Mouse (Mus musculus): Measurements from ENCODE around the gene Rem2.
A peak's percentile ranks its signal among the peaks of the same experiment; 100 is the strongest.

Rem2 gene

GRCm38 (mm10) chr14:54475941-54476844 lies at the start of gene Rem2:
Gene Rem2, plus strand, starts transcription at chr14:54476100.
- no peak for DNase-seq (ENCODE audit: extremely low read depth, insufficient read length, low spot score)

- peak; percentile 96 for DNase-seq (ENCODE audit: extremely low read depth, insufficient read length, low spot score)
Observed at GRCm38 (mm10) chr14:54426689-54427398, 49.1 kb upstream of the Rem2 start, which contains the start of gene Mrpl52. Gene Mrpl52, plus strand, starts transcription at chr14:54426909.

DNA sequence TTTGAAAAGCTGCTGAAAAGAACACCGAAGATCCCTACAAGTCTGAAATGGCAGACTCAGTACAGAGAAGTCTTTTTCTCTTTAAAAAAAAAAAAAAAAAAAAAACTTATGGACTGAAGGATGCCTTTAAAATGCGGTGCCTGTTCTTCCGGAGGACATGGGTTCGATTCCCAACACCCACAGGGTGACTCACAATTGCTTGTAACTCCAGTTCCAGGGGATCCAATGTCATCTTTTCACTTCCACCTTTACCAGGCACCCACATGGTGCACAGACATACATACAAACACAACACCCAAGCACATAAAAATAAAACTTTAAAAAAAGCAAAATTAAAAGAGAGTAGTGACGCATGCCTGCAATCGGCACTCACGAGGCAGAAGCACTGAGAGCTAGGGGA lies 48.2 kb upstream of the Rem2 start:
- no peak for DNase-seq (ENCODE audit: extremely low read depth, insufficient read length, low spot score)

DNA sequence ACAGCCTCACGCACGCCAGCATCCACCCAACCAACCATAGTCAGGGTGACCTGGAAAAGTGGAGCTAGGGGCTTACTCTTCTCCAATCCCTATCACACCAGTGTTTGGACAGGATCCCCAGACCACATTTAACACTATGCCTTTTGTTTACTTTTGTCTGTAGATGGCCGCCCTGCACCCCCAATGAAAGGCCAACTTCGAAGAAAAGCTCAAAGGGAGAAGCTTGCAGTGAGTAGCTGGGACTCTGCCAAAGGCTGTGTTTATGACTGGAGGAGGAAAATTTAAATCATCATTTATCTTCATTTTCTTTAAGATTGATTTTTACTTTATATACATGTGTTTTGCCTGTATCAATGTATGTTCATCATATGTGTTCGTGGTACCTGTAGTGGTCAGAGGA lies 47.5 kb upstream of the Rem2 start:
- DNase-seq (ENCODE audit: extremely low read depth, insufficient read length, low spot score): no peak

- no peak for DNase-seq (ENCODE audit: extremely low read depth, insufficient read length, low spot score)
Observed at GRCm38 (mm10) chr14:54429332-54430093, 46.4 kb upstream of the Rem2 start.

- DNase-seq (ENCODE audit: extremely low read depth, insufficient read length, low spot score): no peak
Observed at GRCm38 (mm10) chr14:54430406-54431145, 45.3 kb upstream of the Rem2 start.

- peak; percentile 83 for DNase-seq (ENCODE audit: extremely low read depth, insufficient read length, low spot score)
Observed at GRCm38 (mm10) chr14:54431334-54432077, 44.4 kb upstream of the Rem2 start, which contains the start of gene Mmp14. Gene Mmp14, plus strand, starts transcription at chr14:54431612.

DNA sequence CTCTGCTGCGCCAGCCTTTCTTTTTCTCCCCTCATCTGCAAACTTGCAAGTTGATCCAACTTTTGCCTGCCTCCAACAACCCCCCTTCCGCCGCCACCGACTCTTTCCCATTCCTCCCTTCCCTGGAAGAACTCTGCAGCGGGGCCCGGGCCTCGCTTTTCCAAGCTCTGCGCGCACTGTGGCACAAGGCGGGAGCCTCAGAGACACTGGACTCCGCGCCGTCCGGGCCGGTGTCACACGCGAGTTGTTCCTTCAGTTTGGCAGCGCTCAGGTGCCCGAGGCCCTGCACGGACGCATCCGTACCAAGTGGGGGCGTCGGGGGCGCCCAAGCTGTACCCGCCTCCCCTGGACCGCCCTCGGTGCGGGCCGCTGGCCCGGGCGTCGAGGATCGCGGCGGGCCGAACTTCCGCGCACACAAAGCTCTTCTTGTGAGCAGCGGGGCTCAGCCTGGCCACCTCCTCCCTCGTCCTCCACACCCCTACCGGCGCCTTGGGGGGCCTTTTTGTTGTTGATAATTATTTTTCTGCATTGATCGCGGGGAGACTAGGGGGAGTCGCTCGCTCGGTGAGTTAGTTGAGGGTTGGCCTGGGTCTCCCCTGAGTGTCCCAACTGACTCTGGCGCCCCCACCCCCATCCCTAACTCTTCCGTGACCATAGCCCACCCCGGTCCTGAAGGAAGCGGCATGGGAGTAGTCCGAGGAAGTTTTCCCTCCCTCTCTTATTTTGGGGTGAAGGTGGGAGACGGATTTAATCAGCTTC lies 43.6 kb upstream of the Rem2 start:
- DNase-seq (ENCODE audit: extremely low read depth, insufficient read length, low spot score): peak; percentile 82

DNA sequence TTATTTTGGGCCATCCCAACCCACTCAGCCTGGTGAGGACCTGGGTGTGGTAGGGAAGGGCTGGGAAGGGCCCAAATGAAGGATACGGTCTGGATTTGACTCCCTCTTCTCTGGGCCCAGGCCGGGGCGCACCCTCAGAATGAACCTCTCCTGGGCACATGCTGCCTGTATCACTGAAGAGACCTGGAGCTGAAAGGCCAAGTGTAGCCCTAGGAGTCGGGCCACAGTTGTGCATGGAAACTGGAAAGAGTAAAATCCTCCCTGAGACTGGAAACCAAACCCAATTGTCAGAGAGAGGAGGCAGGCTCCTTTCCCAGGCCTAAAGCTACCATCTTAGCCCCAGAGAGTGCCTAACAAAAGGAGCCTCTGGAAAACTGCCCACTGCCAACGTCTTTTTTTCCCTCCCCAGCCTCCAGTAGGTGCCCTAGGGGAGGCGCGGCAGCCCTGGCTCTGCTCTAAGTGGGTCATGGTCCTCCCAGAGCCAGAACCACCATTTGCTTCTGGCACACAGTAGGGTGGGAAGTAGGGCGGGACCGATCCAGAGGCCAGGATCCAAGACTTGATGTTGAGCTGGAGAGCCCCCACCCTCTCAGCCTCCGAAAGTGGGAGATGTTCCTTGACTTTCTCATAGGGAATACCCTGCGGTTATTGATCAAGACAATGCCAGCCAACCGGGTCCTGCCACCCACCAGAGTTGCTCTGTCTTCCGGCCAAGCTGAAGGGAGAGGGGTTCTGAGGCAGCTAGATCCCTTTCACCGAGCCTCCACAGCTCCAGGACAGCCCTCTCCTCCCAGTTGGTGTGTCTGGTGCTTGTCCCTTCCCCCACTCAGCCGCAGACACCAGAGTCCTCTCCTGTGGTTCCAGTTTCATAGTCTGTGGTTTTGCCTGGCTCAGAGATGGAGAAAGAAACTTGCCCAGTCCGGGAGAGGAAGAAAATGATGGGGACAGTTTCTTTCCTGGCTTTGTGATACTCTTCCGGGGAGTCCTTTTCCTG lies 42.8 kb upstream of the Rem2 start:
- DNase-seq (ENCODE audit: extremely low read depth, insufficient read length, low spot score): peak; percentile 83

GRCm38 (mm10) chr14:54433941-54434531 lies 41.9 kb upstream of the Rem2 start:
- DNase-seq (ENCODE audit: extremely low read depth, insufficient read length, low spot score): no peak

DNA sequence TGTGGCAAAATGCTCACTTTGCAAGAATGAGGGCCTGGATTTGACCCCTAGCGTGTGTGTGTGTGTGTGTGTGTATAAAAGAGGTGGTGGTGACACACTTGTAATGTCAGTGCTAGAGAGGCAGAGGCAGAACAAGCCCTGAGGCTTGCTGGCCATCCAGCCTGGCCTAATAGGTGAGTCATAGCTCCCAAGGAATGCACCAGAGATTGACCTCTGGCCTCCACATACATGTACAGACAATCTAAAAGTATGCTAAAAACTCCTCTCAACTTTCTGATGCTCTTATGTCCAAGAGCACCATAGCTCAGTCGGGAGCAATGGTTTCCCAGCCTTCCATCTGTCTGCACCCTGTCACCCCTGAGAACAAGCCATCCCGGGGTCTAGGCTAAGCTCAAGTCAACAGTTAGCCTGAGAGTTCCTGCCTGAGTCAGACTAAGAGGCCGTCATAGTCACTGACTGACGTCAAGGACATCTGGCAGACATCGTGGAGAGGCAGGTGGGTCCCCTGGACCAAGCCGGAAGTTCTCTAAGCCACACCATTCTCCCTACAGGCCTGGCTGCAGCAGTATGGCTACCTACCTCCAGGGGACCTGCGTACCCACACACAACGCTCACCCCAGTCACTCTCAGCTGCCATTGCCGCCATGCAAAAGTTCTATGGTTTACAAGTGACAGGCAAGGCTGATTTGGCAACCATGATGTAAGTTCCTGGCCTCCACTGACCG lies 40.5 kb upstream of the Rem2 start:
- peak; percentile 78 for DNase-seq (ENCODE audit: extremely low read depth, insufficient read length, low spot score)

DNA sequence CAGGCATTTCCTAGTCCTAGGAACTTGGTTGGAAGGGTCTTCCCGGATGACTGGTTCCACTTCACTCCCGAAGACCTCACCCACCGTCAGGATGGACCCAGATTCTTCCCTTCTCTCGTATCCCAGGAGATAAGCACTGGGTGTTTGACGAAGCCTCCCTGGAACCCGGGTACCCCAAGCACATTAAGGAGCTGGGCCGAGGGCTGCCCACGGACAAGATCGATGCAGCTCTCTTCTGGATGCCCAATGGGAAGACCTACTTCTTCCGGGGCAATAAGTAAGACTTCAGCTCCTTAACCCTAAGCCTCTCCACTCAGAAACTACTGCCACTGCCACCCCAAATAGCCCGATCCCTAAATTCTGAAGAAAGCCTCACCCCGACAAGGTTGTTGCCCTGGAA lies 36.7 kb upstream of the Rem2 start:
- no peak for DNase-seq (ENCODE audit: extremely low read depth, insufficient read length, low spot score)

DNA sequence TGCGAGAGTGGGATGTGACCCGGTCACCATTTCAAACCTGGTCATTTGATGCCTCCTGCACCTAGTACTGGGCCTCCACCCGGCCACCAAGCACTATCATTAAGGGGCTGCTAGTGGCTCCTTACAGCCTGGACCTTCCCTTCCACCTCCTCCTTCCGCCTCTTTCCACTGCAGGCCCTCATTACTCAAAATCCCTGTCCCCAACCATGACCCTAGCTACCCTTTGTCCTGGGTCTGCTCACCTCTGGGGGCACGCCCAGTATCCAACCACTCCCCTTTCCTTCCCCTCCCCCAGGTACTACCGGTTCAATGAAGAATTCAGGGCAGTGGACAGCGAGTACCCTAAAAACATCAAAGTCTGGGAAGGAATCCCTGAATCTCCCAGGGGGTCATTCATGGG lies 36.3 kb upstream of the Rem2 start:
- no peak for DNase-seq (ENCODE audit: extremely low read depth, insufficient read length, low spot score)

- DNase-seq (ENCODE audit: extremely low read depth, insufficient read length, low spot score): no peak
Observed at GRCm38 (mm10) chr14:54440538-54440937, 35.4 kb upstream of the Rem2 start.

- DNase-seq (ENCODE audit: extremely low read depth, insufficient read length, low spot score): no peak
Observed at GRCm38 (mm10) chr14:54441365-54441764, 34.5 kb upstream of the Rem2 start.

DNA sequence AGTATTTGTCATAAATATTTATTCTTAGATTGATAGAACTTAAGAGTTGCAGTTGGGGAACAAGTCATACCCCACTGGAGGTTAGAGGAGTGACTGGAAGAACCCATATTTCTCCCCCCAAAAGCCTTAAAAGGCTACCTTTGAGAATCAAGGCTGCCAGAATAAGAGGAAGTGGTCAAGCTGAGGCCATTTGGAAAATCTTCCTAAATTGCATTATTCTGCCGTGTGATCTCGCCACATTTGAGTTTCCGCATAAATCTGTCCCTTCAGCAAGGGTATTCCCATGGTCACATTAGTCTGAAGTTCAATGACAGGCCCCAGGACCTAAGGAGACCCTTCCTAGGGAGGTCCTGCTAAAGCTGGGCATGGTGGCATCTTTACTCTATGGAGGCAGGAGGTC lies 33.4 kb upstream of the Rem2 start:
- DNase-seq (ENCODE audit: extremely low read depth, insufficient read length, low spot score): no peak

DNA sequence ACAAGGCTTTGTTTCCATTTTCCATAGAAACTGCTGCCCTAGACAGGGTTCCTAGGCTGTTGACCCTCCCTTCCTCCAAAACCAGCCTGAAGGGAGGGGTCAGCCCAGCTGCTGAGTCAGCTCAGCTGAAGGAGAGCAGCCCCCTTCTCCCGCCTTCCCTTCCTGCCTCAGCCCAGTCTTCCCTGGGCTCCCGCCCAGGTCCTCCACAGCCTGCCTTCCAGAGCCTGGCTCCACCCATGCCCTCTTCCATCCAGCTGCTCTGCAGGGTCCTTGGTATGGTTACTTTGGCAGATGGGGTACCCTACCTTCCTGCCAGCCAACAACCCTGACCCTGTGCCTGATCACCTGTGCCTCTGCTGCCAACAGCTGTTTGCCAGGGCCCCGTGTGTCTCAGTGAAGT lies 32.7 kb upstream of the Rem2 start:
- peak; percentile 80 for DNase-seq (ENCODE audit: extremely low read depth, insufficient read length, low spot score)
